Mouse (Mus musculus) gastrocnemius, postnatal 36 days (tissue): ENCODE measurements around the gene Bicdl1. TPM values are rescaled to one million over a fixed set of nuclear protein-coding genes. Genes with fewer than 3 reads are reported as not detected.

Experiments
- DNase-seq, 2 experiments: peaks; one replicate each; pipeline ENCODE4 v3.0.0; 2022
- intact Hi-C: fragments of 180-260 bp; cut with DNase I; formaldehyde crosslinking; loops from one replicate; pipeline ENCODE4 v1.15.1; 2025
- total RNA-seq, 2 experiments: library from RNA; stranded (reverse); gene quantifications; 2 replicates each; pipeline ENCODE4 v1.2.3; 2021

Gene Bicdl1
- total RNA-seq, 2 experiments from 2014 or later, result 2.6 to 3.6 TPM

DNA sequence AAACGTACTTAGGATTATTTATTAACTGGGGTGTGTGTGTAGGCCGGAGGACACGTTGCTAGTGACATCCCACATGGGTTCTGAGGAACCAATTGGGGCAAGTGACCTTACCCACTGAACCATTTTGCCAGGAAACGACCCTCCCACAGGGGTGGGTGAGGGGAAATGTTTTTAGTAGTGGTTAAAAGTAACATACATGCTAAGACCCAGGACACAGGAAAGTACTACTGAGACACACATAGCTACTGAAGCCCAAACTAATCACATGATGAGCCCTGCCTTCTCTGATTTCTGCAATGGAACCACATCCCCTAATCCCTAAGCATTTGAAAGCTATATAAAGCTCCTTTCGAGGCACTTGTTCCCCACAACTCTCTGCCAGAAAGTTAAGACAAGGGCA, 1.1 kb downstream of the Bicdl1 start:
- intact Hi-C loops, result no loop called here
- DNase-seq, result no peak

DNA sequence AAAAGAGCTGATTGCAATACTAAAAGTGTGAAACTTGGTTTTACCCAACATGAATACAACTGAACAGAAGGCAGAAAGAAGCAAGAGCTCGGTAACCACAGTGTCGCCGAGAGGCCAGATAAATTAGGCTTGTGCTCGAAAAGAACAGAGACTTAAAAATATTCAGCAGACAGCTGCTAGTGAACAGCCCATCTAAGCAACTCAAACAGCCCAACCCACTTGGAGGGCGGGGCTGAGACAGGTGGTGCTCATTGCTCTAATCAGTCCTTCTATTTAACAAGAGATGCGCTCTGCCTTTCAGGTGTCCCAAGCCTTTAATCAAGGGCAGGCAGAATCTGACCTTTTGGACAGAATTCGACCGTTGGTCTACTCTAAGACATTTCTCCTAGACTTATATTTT, 4.8 kb downstream of the Bicdl1 start:
- intact Hi-C loops, result no loop called here
- no peak for DNase-seq

DNA sequence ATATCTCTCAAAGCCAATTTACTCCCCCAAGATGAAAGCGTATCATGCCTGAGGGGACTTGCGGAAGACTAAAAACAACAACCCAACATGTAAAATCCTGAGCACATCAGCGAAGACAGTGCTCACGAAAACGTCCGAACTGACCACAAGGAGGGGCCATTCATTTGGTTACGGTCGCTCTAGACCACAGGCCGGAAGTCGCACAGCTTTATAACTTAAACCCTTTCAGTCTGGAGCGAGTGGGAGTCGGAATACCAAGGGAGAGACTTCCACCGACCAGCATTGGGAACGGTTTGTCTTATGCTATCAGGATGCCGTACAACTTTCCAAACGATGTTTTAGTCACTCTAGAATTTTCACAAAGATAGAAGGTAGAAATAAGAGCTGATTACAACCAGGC, 5.4 kb downstream of the Bicdl1 start:
- intact Hi-C loops, result no loop called here
- DNase-seq, result no peak

GRCm38 (mm10) chr5:115724422-115724821, 7.0 kb downstream of the Bicdl1 start:
- no peak for DNase-seq
- intact Hi-C loops, result no loop called here

DNA sequence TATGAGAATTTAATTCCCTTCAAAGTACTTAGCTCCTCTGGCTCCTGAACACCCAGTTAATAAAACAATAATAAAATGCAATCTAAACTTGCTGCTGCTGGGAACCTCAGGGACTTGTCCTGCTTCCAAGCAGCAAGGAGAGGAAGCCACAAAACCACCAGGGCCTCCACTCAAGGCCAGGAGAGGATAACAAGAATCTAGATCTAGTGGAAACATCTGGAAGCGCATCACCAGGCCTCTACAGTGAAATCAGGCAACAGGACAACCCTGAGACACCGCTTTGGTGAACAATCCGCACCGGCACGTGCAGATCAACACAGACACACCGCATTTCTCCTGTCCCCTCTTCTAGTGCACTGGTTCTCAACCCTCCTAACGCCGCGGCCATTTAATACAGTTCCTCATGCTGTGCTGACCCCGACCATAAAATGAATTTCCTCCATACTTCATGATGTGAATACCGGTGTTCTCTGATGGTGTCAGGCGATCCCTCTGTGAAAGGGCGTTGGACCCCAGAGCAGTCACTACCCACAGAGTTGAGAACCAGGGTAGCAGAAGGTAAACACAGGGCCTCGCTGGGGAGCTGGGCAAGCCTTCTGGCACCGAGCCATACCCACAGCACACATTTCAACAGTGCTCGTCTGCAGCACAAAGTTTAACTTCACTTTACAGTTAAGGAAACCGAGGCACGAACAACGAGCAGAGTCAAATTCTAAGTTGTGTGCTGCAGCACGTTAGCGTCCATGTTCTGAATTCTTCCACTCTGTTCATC, 9.0 kb downstream of the Bicdl1 start:
- intact Hi-C loops, result no loop called here
- DNase-seq, result no peak

DNA sequence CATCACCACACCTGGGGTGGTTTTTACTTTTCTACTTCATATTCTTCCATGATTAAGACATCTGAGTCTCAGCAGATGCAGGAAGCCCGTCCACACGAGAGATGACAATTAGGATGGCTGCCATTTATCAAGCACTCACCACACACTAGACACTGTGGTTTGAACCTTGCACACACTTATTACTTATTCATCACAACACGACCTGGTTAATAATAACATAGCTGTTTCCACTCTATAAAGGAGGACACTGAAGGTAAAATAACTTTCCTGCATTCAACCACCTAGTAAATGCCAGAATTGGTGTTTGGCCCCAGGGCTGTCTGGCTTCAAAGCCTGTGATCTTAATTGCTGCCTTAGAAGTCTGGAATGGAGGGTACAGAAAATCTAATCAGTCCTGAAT, 10.7 kb downstream of the Bicdl1 start:
- DNase-seq, result no peak
- intact Hi-C loops, result no loop called here

DNA sequence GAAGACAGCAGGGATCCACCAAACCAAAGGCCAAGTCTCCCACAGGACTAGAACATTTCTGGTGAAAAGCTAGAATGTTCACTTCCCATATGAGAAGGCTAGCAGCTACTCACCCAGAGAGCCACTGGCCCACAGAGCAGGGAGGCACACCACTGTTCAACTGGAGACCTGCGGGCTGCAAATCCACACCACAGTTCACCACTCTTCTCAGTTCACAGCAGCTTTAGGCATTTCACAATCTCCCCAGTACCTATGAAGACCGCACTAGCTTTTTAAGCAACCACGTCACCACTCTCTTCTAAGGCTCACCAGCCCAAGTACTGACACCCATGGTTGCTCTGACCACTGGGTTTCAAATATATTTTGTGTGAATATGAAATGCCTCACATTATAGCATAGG, 13.7 kb downstream of the Bicdl1 start:
- DNase-seq, result no peak
- intact Hi-C loops, result no loop called here

GRCm38 (mm10) chr5:115717106-115717505, 14.3 kb downstream of the Bicdl1 start:
- intact Hi-C loops, result no loop called here
- DNase-seq, result no peak

- no peak for DNase-seq
- intact Hi-C loops, result no loop called here
Observed at GRCm38 (mm10) chr5:115716426-115716825, 15.0 kb downstream of the Bicdl1 start.

DNA sequence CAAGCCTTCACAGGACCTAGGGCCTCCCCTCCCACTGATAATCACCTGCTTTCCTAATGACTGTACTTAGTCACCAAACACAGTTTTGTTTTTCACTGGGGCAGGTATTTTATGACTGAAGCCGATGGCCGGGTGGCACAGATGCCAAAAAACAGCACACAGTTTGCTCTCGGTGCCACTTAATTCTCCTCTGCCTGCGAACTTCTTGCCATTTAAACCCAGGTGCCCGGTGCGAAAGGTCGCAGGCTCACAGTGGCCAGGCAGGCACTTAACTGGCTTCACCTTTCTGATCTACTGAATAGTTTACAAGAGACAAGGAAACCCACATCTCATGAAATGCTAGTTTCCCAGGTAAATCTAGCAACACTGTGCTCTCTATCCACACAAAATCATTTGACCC, 16.7 kb downstream of the Bicdl1 start:
- intact Hi-C loops, result no loop called here
- DNase-seq, result no peak

DNA sequence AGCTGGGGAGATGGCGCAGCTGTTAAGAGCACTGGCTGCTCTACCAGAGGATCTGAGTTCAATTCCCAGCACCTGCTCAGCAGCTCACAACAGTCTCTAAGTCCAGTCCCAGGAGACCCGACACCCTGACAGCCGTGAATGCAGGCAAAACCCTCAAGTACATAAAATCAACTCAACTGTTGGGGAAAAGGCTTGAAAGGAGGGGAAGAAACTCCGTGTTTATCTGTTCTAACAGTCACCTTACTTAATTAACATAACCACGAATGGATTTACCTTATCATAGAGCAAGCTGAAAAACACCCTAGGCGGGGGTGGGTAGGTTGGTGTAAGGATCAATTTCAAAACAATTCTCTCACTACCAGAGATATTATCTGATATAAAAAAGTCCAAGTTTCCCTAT, 18.9 kb downstream of the Bicdl1 start:
- DNase-seq, result no peak
- intact Hi-C loops, result no loop called here

DNA sequence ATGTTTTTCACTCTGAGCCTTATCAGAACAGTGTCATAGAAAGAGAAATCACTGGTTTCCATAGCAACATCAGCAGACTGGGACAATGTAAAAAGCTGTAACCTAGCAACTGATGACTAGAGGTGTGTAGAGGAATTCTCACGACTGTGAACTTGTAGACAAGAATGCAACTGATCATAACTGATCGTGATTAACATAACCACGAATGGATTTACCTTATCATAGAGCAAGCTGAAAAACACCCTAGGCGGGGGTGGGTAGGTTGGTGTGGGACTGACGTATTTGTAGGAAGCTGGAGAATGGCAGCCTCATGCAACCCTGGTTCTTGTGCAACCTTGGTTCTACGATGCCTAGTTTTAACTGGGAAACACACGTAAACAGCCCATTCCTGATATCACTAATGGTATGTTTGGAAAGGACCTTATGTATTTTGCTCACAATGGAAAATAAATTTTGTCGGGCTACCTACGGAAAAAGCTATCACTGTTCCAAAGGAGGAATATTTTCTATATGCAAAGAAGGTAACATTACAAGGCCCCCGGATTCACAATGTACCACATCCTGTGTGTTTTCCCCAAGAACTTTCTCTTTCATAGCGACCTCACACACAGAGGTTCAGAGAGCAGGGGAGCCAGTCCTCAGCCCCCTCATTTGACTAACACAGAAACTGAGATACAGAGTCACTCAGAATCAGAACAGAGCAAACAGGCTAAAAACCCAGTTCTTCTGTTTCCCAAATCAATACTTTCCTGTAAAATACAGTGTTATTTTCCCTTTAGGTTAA, 19.6 kb downstream of the Bicdl1 start:
- DNase-seq, result no peak
- intact Hi-C loops, result no loop called here

DNA sequence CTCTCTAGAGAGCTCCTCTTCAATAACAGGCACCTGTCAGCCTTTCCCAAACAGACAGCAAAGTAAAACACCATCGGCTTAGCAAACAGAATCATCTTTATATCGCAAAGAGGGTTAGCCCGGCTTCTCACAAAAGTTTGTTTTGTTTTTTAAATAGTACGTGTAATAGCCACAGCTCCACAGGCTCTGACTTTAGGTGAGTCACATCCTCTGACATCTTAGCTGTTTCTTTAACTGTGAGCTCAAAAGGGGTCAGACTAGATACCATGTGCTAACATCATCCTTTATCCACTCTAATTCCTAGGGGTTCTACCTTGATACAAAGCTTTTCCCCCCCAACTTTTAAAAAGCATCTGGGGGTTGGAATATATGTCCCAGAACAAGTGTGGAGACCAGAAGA, 21.2 kb downstream of the Bicdl1 start:
- intact Hi-C loops, result no loop called here
- no peak for DNase-seq

GRCm38 (mm10) chr5:115708930-115709329, 22.5 kb downstream of the Bicdl1 start:
- intact Hi-C loops, result no loop called here
- no peak for DNase-seq

DNA sequence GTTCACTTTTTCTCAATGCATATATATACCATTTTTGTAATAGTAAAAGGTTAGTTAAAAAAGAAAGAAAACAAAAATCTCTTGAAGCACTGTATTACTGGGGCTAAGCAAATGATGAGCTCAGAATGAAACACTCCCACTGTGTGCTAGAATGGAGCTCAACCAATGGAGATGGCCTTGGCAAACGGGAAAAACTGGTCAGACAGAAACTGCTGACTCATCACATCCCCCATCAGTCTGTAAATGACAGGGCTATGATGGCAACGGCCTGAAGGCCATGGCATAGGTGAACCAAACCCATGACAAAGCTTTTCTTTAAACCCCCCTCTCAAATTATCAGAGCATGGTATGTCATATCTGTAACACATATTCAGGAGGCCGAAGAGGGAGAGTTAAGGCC, 29.4 kb downstream of the Bicdl1 start:
- intact Hi-C loops, result no loop called here
- no peak for DNase-seq

GRCm38 (mm10) chr5:115701215-115701614, 30.2 kb downstream of the Bicdl1 start:
- DNase-seq, result no peak
- intact Hi-C loops, result no loop called here

DNA sequence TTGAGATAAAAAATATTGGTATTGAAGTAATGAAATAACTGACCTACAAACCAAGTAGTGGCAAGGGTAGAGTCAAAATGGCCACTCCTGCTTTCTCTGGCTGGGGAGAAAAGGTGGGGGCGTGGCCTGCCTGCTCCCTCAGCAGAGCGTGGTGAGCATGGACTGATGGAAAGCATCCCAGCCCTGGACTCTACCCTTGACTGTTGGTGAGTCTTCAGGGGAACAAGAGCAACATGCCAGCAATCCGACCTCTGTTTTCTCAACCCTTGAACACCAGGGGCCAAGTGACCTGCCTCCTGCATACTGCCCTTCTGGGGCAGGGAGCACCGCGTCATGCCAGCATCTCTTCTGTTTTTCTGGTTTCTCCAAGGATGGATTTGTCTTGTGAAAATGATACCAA, 34.6 kb downstream of the Bicdl1 start:
- intact Hi-C loops, result no loop called here
- no peak for DNase-seq

DNA sequence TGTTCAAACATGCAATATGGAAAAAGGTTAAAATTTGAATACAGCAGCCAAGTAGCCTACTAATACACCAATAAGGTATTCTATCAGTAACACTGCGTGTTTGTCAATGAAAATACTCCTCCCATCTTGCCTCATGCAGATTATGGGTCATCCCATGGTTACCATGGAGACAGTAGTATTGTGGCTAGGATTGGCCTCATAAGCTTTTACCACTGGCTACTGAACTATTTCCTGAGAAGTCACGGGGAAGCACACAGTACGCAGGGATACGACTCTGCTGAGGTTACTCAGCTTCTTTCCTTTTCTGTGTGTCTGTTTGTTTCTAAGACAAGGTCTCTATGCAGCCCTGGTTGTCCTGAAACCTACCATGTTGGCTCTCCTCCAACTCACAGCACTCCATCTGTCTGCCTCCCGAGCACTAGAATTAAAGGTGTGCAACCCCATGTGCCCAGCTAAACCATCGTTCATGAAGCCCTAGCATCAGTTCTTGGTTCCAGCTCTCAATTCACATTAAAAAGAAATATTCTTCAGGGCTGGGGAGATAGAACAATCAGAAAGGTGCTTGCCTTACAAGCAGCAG, 36.1 kb downstream of the Bicdl1 start:
- DNase-seq, result no peak
- intact Hi-C loops, result no loop called here

- no peak for DNase-seq
- intact Hi-C loops, result no loop called here
Observed at GRCm38 (mm10) chr5:115693271-115693670, 38.1 kb downstream of the Bicdl1 start.

DNA sequence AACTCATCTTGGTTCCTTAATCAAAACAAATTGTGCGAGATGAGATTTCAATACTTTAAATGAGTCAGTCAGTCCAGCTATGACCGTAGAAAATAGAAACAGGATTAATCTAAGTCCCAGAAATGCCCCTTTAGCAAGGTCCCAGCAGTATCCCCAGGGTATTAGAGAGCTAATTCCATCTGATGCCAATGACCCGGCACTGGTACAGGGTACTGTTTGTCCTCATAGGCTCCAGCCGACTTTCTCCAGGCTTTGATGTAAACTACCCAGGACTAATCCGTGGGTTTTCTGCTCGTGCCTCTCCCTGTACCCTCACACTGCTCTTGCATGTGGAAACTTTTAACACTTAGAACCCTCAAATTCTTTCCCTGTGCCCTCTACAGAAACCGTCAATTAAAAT, 44.7 kb downstream of the Bicdl1 start:
- no peak for DNase-seq
- intact Hi-C loops, result no loop called here

GRCm38 (mm10) chr5:115685126-115685525, 46.3 kb downstream of the Bicdl1 start:
- no peak for DNase-seq
- intact Hi-C loops, result no loop called here

DNA sequence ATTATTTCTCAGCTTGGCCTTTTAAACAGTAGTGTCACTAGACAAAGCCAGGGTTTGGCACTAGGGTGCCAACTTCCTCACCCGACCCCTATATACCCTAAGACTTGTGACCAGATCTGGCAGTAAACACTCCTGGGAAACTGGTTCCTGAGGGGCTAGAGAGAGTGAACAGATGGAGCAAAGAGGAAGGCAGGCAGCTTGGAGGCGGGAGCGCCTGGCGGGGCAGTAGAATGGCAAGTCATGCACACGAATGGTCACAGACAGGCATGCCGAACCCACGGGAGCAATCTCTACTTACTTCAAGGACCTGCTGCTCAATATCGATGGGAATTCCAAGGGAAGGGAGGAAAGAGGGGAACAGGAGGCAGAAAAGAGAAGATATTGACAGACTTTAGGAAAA, 59.6 kb downstream of the Bicdl1 start:
- intact Hi-C loops, result no loop called here
- DNase-seq, result no peak
